Mouse (Mus musculus) testis, adult 2 months (tissue): Measurements from ENCODE around the gene Sprtn.

Source experiments
- CTCF ChIP-seq: fragments of 200-500 bp; IDR thresholded peaks from 2 replicates; pipeline ENCODE4 v1.5.1; 2012; ENCODE audit warnings: low read depth, mild to moderate bottlenecking, inconsistent platforms, low read length, moderate library complexity; ENCODE audit not compliant: control insufficient read depth, insufficient read depth, insufficient replicate concordance
- POLR2A ChIP-seq: fragments of 200-500 bp; IDR thresholded peaks from 2 replicates; pipeline ENCODE4 v1.6.1; 2012; ENCODE audit warnings: low read depth, mild to moderate bottlenecking, inconsistent platforms, low read length, moderate library complexity; ENCODE audit not compliant: control insufficient read depth

DNA sequence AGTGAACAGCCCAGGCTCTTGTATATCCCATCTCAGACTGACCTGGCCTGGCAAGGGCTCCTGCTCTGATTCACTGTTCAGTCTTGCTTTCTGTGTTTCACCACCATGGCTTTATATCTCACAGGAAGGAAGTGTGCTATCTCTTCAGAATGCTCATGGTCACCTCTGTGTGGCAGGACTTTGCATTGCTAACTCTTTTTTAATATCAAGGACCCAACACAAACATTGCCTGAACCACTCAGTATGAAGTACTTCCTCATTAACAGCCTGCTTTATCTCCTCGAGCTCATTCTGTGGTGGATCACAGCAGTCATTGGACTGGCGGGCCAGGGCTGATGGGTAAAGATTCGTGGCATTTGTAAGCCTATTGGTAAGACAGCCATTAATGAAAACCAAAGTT lies 31.0 kb upstream of the Sprtn start:
- TF ChIP-seq CTCF: no peak
- no peak for TF ChIP-seq POLR2A
